Mouse (Mus musculus): ENCODE data around the gene Myo1a. TPM values are rescaled to one million over a fixed set of nuclear protein-coding genes. Genes with fewer than 3 reads are reported as not detected.

The Myo1a gene
- polyA plus RNA-seq, 1 experiment from 2014 or later: 0.07 TPM

DNA sequence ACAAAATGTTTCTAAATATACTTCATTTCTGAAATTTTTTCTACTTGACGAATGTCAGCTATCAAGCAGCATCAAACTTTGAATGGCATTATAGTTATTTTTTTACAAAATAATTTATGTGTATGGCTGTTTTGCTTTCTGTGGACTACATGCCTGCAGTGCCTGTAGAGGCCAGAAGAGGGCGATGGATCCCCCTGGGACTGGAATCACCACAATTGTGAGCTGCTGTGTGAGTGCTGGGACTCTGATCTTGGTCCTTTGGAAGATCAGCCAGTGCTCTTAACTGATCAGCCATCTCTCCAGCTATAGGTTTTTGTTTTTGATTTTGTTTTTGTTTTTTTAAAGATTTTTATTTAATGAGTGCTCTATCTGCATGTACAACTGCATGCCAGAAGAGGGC, 33.7 kb upstream of the Myo1a start:
- 28% methylated on average over 2 of the region's 2 CpGs for WGBS (ENCODE audit: insufficient replicate concordance)
- DNase-seq: peak; percentile 56

GRCm38 (mm10) chr10:127674046-127674655, 30.8 kb upstream of the Myo1a start:
- DNase-seq (no peak), ATAC-seq (no peak)
- Histone ChIP-seq H3K9me3 (ENCODE audit: low read length) (no peaks in the 10 kb centered on the region), H3K27me3 (ENCODE audit: insufficient read depth, low read length) (no peaks in the 10 kb centered on the region), H3K4me1 (ENCODE audit: insufficient read depth) (peaks cover 5% of the 10 kb centered on the region), H3K4me3 (ENCODE audit: low read depth, low read length) (no peak overlapping the region), H3K9ac (replicated peaks) (no peak overlapping the region), H3K27ac (ENCODE audit: low read depth) (no peak overlapping the region), H3K36me3 (replicated peaks; ENCODE audit: insufficient read depth, low read length) (no peaks in the 10 kb centered on the region), H3K4me2 (ENCODE audit: low read depth, low read length) (no peak overlapping the region)
- 88% methylated on average over 6 of the region's 6 CpGs for WGBS (ENCODE audit: insufficient replicate concordance)
- TF ChIP-seq EP300 (IDR thresholded peaks at IDR 0.05; ENCODE audit: low read depth) (no peak), CTCF (IDR thresholded peaks at IDR 0.05; ENCODE audit: low read depth) (no peak)

More for the DNA sequence above, 33.7 kb upstream of the Myo1a start:
- no peaks in the 10 kb centered on the region for H3K36me3 ChIP-seq (replicated peaks; ENCODE audit: insufficient read depth, low read length)
- H3K4me2 ChIP-seq (ENCODE audit: low read depth, low read length): no peak overlapping the region
- peaks cover 14% of the 10 kb centered on the region for H3K27me3 ChIP-seq (ENCODE audit: insufficient read depth, low read length)
- no peak overlapping the region for H3K27ac ChIP-seq (ENCODE audit: low read depth)
- peaks cover 10% of the 10 kb centered on the region for H3K4me1 ChIP-seq (ENCODE audit: insufficient read depth)
- no peak overlapping the region for H3K4me3 ChIP-seq (ENCODE audit: low read depth, low read length)
- no peaks in the 10 kb centered on the region for H3K9me3 ChIP-seq (ENCODE audit: low read length)
- no peak for ATAC-seq
- TF ChIP-seq CTCF (IDR thresholded peaks at IDR 0.05; ENCODE audit: low read depth): peak; percentile 66
- TF ChIP-seq EP300 (IDR thresholded peaks at IDR 0.05; ENCODE audit: low read depth): no peak
- H3K9ac ChIP-seq (replicated peaks): no peak overlapping the region

DNA sequence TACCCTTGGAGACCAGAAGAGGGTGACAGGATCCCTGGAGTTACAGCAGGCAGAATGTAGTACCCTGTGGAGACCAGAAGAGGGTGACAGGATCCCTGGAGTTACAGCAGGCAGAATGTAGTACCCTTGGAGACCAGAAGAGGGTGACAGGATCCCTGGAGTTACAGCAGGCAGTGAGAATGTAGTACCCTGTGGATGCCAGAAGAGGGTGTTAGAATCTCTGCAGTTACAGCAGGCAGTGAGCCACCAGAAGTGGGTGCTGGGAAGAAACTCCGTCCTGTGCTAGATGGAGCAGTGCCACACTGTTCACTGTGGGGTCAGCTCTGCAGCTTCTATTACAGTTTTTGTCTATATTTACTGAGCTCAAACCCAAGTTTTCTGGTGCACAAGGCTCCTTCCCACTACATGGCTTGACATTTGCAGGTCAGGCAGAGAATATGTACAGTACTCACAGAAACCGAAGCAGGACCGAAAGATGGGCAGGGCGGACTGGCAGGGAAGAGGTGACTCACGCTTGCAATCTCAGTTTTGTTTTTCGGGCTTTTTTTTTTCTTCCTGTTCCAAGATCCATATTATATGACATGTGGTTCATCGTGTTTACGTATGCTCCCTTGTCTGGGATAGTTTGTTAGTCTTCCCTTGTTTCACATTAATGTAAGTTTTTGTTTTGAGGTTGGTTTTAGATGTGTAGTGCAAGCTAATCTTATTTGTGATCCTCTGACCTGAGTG, 30.0 kb upstream of the Myo1a start:
- 82% methylated on average over 8 of the region's 8 CpGs for WGBS (ENCODE audit: insufficient replicate concordance)

GRCm38 (mm10) chr10:127675859-127676398, 29.0 kb upstream of the Myo1a start:
- ATAC-seq: no peak
- Histone ChIP-seq H3K9ac (replicated peaks) (peak overlapping the region; percentile 39), H3K27me3 (ENCODE audit: insufficient read depth, low read length) (no peaks in the 10 kb centered on the region), H3K27ac (ENCODE audit: low read depth) (peak overlapping the region; percentile 78), H3K4me2 (ENCODE audit: low read depth, low read length) (peak overlapping the region; percentile 97), H3K36me3 (replicated peaks; ENCODE audit: insufficient read depth, low read length) (no peaks in the 10 kb centered on the region), H3K4me1 (ENCODE audit: insufficient read depth) (peaks cover 5% of the 10 kb centered on the region), H3K4me3 (ENCODE audit: low read depth, low read length) (peak overlapping the region; percentile 91), H3K9me3 (ENCODE audit: low read length) (no peaks in the 10 kb centered on the region)
- no peak for DNase-seq
- TF ChIP-seq CTCF (IDR thresholded peaks at IDR 0.05; ENCODE audit: low read depth): no peak
- no peak for TF ChIP-seq EP300 (IDR thresholded peaks at IDR 0.05; ENCODE audit: low read depth)
- WGBS (ENCODE audit: insufficient replicate concordance): 48% methylated on average over 5 of the region's 5 CpGs

More for the DNA sequence above, 30.0 kb upstream of the Myo1a start:
- Histone ChIP-seq H3K36me3 (replicated peaks; ENCODE audit: insufficient read depth, low read length) (no peaks in the 10 kb centered on the region), H3K4me2 (ENCODE audit: low read depth, low read length) (no peak overlapping the region), H3K27me3 (ENCODE audit: insufficient read depth, low read length) (no peaks in the 10 kb centered on the region), H3K9ac (replicated peaks) (no peak overlapping the region), H3K4me1 (ENCODE audit: insufficient read depth) (peaks cover 5% of the 10 kb centered on the region), H3K9me3 (ENCODE audit: low read length) (no peaks in the 10 kb centered on the region), H3K27ac (ENCODE audit: low read depth) (0 out of 2 replicates have a peak overlapping the region, but pooled peaks have one; percentile 46), H3K4me3 (ENCODE audit: low read depth, low read length) (no peak overlapping the region)
- TF ChIP-seq CTCF (IDR thresholded peaks at IDR 0.05; ENCODE audit: low read depth) (peak; percentile 100), EP300 (IDR thresholded peaks at IDR 0.05; ENCODE audit: low read depth) (peak; percentile 44)
- ATAC-seq (peak; percentile 55), DNase-seq (peak; percentile 81)

DNA sequence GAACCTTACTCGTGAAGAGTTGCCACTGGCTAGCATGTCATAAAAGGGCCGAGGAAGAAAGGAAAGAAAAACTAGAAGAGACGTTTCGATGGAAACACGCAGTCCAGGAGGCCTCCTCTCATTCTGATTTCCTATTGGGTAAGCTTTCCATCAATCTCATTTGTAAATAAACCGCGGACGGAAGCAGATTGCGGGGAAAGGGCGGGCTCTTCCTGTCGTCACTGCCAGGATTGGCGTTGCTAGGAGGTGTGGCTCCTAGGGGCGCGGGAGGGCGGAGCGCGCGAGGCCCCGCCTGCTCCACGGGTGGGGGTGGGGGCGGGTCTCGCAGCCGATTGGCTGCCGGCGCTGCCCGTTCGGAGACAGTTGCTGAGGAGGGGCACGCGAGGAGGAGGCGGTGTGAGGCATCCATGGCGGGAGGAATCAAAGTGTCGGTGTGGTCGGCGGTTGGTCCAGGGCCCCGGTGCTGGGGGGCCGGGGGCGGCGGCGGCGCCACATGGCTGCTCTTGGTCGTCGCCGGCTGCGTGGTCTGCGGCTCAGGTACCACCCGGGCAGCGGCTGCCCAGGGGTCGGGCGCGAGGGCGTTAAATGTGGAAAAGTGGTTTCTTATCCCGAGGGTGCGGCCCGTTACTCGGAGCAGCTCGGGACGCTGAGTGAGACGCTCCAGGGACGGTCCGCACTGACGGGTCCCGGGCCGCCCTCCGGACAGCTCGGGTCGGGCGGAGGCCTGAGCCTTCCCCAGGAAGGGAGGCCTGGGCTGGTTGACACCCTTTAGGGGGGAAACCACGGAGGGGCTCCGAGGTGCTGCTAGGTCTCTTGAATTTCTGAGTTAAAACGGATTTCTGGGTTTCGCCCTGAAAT, 28.1 kb upstream of the Myo1a start:
- Histone ChIP-seq H3K4me1 (ENCODE audit: insufficient read depth) (peaks cover 5% of the 10 kb centered on the region), H3K36me3 (replicated peaks; ENCODE audit: insufficient read depth, low read length) (no peaks in the 10 kb centered on the region), H3K4me3 (ENCODE audit: low read depth, low read length) (peak overlapping the region; percentile 91), H3K4me2 (ENCODE audit: low read depth, low read length) (peak overlapping the region; percentile 97), H3K9ac (replicated peaks) (peak overlapping the region; percentile 79), H3K27me3 (ENCODE audit: insufficient read depth, low read length) (no peaks in the 10 kb centered on the region), H3K9me3 (ENCODE audit: low read length) (no peaks in the 10 kb centered on the region), H3K27ac (ENCODE audit: low read depth) (peak overlapping the region; percentile 82)
- TF ChIP-seq EP300 (IDR thresholded peaks at IDR 0.05; ENCODE audit: low read depth) (peak; percentile 62; the same call in 1 of the 2 replicates), CTCF (IDR thresholded peaks at IDR 0.05; ENCODE audit: low read depth) (0 out of 2 replicates have a peak, but pooled peaks have one; percentile 2)
- WGBS (ENCODE audit: insufficient replicate concordance): under 1% methylated on average over 62 of the region's 71 CpGs
- peak; percentile 97 for DNase-seq
- peak; percentile 94 for ATAC-seq
